Mouse (Mus musculus): ENCODE measurements around the gene Dnajb6.
A peak's percentile ranks its signal among the peaks of the same experiment; 100 is the strongest.
"Not testable (repeated sequence)": the region's sequence is repeated elsewhere in the genome, so short reads cannot be mapped to it uniquely, and the experiment has no call there.

Dnajb6 gene

DNA sequence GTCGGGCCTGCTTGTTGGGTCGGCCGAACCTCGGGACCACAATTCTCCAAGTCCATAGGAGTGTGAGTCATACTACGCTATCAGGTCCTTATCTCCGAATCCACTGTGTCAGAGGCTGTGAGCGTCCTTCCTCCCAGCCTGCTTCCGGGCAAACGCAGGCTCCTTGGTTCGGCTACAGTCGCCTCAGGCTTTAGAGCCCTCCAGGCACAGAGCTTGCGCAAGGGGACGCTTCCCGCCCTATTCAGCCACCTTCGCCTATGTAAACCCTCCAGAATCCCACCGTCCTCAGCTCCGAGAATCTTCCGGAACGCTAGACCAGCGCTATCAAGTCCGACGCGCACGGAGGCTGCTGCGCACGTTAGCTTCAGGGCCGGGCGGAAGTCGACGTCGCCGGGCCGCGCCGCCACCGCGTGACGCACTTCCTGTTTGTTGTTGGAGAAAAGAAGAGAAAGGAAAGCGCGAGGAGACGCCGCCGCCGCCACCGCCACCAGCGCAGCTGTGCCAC is at the start of gene Dnajb6, which contains the start of gene Gm5129:
Gene Dnajb6 (plus strand): TSS at position 132 of the 505 bp plus-strand sequence.
Gene Gm5129 (minus strand): TSS at position 380 of the 505 bp plus-strand sequence.
- DNase-seq: peak; percentile 96

DNA sequence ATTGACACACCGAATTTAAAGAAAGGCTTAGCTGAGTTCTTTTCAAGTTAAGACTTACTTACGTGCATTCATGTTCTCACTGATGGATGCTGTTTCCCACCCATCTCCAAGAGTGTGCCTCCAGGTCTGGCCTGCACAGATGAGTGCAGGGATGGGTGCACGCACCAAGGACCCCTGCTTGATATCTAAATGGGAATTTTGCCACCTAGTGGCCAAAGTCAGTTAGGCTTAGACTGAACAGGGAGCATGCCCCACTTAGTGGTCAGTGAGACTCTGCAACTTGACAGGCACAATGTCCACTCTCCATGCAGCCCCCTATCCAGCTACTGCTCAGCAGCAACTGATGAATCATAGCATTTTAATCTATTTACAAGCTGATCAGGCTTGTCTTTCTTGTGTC is 47.8 kb upstream of the Dnajb6 start:
- DNase-seq: peak; percentile 80

DNA sequence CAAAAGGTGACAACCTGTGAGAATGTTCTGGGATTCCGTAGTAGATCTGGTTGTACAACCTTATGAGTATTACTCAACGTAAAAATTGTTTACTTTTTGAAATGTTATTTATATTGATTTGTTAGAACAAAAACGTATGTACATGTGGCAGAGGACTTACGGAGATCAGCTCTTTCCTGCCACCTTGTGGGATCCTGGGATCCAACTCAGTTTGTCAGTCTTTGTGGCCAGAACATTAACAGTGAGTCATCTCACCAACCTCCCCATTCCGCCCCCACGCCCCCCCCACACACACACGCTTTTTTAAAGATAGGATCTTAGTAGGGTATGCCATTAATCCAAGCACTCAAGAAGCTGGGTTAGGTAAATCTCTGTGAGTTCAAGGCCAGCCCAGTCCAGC is 47.1 kb upstream of the Dnajb6 start:
- no peak for DNase-seq

DNA sequence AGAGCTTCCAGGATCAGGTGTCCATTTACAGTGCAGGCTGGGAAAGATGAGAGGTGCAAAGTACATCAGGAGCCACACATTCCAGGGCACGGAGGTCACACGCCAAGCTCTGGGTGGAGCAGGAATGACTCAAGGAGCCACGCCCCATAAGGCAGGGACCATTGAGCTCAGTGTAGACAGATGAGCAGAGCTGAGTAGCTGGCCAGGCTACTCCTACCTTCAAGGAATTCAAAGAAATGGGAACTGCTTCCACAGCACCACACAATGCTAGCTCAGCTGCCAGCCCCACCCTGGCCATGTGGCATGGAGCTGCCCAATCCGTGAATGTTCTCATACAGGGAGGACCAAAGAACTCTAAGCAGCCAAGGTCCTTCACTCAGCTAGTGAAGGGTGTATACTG is 37.0 kb upstream of the Dnajb6 start:
- no peak for DNase-seq

DNA sequence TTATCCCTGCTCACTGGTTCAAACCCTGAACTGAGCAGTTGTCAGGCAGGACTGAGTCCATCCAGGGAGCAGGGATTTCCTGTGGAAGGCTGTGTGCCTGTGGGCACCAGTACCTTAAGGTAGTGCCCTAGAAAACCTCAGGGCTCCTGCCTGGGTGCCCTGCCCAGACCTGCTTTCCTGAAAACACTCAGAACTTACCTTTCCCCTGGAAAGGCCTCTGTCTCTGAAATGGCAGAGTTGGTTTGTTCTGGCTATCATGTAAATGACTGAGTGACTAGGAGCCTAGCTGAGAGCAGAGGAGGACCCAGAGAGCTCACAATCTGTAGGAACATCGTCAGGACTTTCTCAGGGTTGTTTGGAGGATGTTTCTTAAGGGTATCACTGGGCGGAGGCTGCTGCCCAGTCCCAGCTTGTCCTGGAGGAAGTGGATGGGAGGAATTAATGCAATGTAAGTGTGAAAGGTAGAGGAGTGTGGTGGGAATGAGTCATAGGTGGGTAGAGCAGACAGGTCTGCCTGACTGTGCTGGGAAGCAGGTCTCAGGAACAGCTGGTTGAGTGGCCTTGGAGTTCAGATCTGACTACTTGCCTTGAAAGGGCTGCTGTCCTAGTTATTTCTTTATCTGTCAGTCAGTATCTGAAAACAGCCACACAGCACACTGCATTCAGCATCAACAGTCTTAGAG is 35.8 kb upstream of the Dnajb6 start:
- no peak for DNase-seq

DNA sequence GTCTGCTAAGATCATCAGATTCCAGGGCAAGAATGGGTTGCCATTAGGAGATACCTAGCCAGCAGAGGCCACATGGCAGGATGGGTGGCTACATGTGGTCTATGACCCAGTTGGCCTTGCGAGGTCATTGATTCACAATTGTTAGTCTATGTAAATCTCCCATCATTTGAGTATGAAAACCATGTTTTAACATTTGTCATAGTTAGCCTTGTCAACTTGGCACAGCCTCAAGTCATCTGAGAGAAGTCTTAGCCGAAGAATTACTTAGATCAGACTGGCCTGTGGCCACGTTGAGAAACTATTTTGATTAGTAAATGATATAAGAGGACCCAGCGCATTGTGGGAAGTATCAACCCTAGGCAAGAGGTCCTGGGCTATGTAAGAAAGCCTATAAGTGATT is 28.2 kb upstream of the Dnajb6 start:
- no peak for DNase-seq

DNA sequence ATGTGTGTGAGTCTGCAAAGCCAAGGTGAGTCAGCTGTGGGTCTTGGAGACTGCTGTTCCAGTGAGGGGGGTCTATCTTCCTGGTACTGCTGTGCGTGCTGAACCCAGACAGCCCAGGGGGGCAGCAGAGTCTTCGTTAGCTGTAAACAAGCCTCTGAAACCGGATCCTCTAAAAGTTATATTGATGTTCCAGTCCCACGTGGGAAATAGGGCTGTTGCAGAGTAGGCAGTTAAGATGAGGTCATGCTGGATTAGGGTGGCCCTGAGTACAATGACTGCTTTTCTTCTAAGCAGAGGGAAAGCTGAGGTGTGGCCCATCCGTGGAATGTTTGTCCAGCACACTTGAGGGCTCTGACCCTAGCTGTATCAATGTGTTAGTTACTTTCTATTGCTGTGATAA is 27.2 kb upstream of the Dnajb6 start:
- peak; percentile 33 for DNase-seq

DNA sequence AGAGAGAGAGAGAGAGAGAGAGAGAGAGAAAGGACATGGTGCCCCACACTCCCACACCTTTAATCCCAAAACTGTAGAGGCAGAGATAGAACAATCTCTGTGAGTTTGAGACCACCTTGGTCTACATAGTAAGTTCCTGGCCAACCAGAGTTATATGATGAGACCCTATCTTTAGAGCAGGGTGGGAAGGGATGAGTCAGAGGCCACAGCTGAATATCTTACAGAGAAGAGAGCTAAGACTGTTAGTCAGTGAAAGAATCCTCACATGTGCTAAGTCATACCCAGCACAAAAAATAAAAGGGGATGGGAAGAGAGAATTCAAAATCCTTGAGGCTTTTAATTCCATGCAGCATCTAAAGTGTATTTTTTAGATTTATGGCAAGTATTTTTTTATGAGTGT is 23.9 kb upstream of the Dnajb6 start:
- DNase-seq: no peak

DNA sequence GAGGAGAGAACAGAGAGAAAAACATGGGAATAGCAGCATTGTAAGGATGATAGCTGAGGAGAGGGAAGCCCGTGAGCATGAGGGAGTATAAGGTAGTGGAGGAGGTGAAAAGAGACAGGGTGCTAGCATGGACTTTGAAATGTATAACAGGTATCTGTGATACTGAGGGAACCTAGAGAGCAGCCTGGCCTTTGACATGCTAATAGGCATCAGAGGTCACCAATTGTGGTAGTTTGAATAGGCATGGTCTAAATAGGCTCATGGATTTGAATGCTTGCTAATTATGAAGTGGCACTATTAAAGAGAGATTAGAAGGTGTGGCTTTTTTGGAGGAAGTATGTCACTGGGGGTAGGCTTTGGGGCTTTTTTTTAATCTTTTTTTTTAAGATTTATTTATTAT is 22.6 kb upstream of the Dnajb6 start:
- DNase-seq: no peak

DNA sequence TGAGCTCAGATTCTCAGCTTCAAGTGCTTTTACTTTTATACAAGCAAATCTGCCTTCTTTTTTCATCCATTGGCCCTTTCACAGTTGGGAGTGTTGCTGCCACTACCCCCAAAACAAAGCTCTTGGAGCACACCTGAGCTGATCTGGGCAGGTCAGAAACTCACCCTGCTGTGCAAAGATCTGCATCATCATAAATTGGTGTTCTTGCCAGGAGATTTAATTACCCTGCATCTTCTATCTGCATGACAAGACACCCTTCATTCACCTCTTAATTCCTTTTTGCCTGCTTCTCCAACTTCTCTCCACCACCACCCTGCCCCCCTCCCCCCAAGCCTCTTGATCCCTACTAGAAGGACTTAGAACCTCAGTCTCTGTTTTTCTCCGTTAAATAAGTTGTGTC is 14.3 kb upstream of the Dnajb6 start:
- DNase-seq: no peak

DNA sequence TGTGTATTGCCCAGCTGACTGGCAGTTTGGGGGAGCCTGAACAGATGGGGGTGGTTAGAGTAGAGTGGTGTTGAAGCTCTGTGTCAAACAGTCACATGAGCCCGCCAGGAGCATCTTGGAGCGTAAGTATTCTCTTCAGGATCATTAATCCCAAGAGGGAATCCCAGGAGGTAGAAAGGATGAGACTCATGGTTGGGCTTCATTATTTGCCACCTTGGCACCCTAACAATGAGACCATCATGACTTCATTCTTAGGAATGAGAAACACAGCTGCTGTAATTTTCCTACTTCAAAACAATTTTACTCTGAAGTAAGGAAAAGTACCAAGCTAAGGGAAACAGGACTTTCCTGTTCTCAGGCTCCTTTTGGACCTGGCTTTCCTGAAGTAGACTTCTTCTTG is 10.1 kb upstream of the Dnajb6 start:
- DNase-seq: no peak

DNA sequence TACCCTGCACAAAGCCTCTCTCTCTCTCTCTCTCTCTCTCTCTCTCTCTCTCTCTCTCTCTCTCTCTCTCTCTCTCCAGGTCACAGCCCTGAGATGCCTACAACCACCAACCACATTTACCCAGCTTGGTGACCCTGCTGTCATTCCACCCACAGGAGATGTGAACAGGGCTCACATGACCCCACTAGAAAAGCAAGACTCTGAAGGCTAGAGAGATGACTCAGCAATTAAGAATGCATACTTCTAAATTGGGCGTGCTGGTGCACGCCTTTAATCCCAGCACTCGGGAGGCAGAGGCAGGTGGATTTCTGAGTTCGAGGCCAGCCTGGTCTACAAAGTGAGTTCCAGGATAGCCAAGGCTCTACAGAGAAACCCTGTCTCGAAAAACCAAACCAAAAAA is 9.4 kb upstream of the Dnajb6 start:
- DNase-seq: not testable (repeated sequence)

DNA sequence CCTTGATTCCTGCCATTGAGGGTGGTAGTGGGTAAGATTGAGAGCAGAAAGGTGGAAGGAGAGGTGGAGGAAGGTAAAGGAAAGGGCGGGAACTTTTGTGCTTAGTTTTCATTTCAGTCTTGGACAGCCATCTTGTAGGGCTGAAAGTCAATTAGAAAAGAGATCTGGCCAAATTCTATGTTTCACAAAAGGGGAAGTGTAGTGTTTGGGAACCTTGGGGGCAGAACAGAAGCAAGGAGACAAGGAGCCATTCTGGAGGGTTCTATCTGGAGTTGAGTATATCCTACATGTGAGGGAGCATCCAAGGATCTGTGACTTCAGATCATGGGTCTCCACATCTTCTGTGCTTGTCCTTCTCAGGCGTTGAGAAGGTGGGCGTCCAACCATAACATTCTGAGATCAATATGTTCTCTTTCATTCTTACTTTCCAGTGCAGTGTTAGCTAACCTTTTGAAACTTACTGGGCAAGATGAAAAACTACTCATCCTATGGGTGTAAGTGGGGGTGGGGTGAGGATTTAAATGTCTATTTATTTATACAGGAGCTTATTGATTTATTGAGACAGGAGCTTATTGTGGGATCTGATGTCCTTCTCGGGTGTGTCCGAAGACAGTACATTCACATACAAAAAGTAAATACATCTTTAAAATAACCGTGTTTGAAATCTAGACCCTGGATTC is 517 bp upstream of the Dnajb6 start:
- no peak for DNase-seq

DNA sequence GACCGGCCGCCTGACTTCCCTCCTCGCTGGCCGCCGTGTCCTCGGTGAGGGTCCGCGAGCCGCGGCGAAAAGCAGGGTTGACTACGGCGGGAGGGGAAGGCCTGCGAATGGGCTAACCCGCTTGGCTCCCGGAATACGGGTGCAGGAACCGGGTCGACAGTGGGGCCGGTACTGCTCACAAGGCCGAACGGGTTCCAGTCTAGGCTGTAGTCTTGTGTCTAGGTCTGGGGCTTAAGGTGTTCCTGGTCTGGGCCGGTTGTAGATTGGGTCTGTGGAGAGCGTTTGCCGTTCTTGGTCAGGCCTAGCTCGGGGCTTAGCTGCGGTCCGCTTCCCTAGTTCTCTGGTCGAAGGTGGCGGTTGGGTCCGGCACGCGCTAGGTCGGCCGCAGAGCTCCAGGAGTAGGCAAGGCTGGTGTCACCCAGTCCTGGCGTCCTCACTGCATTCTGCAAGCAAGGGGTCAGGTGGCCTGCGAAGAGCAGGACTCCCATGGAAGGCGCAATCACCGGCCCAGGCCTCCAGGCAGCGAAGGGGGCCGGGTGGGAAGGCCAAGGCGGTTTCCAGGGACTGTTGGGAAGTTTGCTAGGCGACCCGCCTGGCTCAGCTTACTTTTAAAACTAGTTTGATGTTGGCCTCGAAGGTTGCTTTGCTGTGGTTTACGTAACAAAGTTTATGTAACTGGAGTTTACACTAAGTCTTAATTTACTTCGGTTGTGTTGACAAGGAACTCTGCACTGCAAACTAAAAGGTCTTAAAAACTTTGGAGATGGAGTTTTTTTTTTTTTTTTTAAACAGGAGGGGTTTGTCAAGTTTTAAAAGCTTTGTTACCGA is 799 bp downstream of the Dnajb6 start:
- DNase-seq: peak; percentile 37

DNA sequence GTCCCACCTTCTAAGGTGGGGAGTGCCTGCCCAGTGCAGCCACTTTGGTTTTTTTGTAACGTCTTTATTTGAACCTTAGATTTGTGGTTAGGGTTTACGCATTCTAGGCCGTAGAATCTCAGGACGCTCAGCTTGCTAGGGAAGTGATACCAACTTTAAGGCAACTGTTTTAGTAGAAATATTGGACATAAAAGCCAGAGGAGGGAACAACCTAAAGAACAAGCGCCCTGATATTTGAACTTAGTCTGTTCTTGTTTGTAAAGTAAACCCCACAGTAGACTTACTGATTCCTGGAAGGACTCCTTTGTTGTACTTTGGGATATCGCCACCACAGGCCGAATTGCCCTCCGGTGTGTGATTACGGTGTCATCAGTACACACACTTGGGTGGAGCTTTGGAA is 1.5 kb downstream of the Dnajb6 start:
- no peak for DNase-seq

DNA sequence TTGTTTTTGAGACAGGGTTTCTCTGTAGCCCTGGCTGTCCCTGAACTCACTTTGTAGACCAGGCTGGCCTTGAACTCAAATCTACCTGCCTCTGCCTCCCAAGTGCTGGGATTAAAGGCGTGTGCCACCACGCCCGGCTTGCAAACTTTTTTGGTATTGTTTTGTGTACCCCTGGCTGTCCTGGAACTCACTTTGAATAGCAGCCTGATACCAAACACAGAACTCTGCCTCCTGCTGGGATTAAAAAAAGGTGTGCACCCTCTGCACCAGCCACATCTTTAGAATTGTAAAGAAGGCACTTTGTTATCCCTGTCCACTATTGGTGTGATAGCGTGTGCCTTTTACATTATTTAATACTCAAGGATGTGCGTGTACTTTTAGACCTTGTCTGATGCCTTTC is 2.0 kb downstream of the Dnajb6 start:
- DNase-seq: no peak

DNA sequence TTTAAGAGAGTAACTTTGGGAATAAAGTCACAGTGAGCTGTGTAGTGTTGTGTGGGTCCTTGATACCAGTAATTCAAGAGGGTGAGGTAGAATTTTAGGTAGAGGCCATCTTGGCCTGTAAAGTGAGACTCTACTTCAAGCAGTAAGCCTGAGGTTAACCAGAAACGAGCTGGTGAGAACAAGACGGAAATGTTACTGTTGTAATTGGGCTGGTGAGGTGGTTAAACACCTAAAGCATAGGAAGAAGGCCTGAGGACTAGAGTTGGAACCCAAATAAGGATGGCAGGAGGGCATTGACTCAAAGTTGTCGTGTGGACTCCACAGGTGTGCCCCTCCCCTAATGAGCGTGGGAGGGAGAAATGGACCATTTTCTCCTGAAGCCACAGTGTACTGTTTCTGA is 2.6 kb downstream of the Dnajb6 start:
- no peak for DNase-seq

DNA sequence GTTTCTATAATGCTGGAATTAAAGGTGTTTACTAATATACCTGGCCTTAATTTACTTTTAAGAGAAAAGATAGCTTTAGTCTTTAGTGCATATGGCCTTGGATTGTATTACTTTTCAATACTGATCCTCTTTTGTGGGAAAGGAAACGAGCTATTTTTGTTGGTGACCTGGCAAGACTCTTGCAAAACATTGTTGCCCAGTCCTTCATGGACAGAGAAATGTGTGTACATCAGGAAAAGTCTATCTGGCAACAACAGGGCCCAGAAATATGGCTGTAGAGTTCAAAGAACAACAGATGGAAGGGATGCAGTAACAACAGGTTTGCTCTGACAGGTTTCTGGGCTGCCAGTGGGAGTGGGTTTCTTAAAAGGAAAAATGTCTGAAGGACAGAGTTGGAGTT is 5.2 kb downstream of the Dnajb6 start:
- DNase-seq: no peak

DNA sequence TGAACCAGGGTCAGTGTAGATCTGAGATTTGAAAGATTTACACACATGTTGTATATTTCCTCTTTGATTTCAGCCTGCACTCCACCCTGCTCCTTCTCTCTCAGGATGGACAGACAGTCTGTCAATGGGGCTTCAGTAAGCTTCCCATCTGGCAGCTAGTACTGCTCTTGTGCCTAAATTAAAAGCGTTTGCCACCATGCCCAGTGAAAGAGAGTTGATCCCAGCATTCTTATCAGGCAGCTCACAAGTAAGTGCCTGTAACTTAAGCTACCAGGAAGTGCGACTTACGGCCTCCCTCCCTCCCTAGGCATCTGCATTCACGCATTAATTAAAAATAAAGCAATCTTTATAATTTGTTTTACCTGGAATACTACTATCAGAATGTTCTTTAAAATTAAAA is 5.6 kb downstream of the Dnajb6 start:
- no peak for DNase-seq

DNA sequence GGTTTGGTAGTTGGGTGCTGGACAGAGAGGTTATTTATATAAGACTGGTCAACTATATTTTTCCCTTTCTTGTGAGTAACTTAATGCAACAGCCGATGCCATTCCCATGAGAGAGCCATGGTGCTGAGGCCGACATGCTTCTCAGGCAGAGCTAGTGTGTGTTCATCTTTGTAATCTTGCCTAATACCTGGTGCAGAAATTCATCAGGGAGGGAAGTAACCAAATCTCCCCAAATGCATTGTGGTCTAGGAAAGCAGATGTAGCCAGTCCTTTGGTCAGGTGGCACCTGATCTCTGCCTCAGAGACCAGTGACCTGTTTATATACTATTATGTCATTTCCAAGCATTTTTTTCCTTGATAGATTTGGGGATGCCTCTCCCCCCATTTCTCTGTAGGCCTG is 12.2 kb downstream of the Dnajb6 start:
- no peak for DNase-seq

DNA sequence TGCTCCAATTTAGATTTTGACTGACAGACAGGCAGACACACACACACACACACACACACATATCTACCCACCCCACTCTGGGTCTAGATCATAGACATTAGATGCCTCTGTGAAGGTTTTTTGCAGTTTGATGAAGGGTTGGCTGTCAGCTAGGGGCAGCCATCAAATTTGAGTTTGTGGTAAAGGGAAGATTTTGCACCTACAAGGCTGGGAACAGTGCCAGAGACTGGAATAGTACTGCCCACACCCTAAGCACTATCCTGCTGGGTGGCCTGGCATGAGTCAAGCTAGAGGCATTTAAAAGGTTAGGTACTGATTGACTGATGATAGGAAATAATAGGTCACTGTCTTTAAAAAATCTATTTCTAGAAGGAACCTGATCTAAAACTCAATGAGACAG is 15.8 kb downstream of the Dnajb6 start:
- no peak for DNase-seq

DNA sequence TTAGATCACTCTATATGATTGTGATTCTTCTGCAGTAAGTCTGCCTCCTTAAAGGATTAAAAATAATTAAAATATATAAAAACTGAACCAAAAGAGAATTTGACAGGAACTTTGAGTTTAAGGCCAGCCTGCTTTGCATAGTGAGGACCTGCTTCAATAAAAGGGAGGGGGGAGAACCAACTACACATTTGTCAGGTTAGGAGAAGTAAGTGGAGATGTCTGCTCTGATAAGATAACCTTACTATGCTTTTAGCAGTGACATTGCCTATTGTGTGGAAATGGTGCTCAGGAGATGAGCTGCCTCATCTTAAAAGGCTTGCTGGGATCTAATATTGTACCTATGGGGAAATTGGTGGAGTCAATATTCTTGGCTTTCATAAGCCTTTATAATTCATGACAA is 17.4 kb downstream of the Dnajb6 start:
- DNase-seq: no peak

DNA sequence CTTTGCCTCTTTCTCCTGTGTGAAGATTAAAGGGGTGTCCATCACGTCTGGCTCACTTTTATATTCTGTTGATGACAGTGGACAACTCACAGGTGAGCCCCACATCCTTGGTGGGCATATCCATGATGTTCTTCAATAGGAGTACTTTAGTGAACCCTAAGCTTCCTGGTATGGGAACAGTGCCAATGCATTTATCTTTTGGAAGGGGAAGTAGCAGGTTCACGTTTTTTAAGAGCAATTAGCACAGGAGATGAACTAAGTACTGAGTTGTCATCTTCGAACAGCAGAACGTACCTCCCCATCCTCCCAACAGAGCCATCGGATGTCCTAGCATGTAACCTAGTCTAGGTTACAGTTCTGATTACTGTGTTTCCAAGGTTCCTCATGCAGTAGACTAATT is 23.8 kb downstream of the Dnajb6 start:
- DNase-seq: no peak

DNA sequence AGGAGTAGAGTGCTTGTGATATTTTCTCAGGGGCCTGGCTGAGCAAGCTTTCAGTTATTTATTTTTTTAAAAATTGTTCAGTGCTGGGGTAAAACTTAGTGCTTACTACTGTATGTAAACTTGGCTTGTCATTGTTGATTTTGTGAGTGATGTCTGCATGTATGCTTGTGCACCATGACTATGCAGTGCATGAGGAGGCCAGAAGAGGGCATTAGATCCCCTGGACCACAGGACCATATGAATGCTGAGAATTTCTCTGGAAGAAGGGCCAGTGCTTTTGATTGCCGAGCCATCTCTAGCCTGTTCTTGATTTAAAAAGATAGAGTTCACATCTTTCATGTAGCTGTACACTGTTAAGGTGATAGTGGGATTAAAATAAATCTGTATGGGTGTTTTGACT is 35.4 kb downstream of the Dnajb6 start:
- DNase-seq: peak; percentile 11
